In the genomic region with DNA sequence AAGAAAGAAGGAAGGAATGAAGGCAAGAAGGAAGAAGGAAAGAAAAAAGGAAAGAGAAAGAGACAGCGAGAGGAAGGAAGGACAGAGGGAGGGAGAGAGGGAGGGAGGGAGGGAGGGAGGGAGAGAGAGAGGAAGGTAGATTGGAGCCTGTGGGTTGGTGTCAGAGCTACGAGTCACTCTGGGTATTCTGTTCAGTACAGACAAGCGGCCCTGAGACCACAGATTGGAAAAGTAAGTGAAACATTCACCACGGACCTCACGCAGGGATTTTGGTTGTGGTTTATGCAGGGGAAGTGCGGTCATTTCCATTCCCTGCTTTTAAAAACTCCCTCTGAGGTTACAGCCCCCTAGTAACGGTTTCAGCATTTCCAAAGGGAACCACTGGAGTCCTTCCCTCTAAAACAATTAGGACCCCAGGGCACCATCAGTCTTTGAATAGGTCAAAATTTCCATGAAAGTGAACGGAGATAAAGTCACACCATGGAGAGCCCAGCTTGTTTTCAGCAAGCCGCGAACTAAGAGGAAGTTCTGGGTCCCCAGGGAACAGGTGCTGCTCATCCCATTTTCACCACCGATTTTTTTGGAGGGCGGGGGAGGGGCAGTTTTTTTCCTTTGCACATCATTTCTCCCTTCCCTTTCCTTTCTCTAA, we compare ENCODE assay signal across 8 mouse cellular contexts. TPM values are rescaled to one million over a fixed set of nuclear protein-coding genes. Genes with fewer than 3 reads are reported as not detected.
DNase-seq lines count a peak whose midpoint lies in the region; ATAC-seq and TF ChIP-seq lines count a peak whose summit lies in the region.

No protein-coding gene starts in this region.

- CTCF ChIA-PET in Patski (lab: Charles Lee), result interaction anchor here (1.2 to 1.7 kb wide), 3 partner anchors 11 to 39 kb away, joined by 3 to 6 read pairs (median 5); no protein-coding TSS in a partner anchor

- no peak overlapping the region for H3K4me2 ChIP-seq in forebrain, embryonic 15.5 days (replicated peaks)
- H3K4me2 ChIP-seq in hindbrain, embryonic 16.5 days (ENCODE audit: low read length), result peak overlapping the region; percentile 40
- H3K4me2 ChIP-seq in liver, postnatal 0 days (ENCODE audit: low read depth, low read length), result peak overlapping the region; percentile 65

- WGBS in forebrain, embryonic 10.5 days, result 4% methylated on average over 12 of the region's 12 CpGs
- 5% methylated on average over 12 of the region's 12 CpGs for WGBS in forebrain, embryonic 15.5 days
- 2% methylated on average over 12 of the region's 12 CpGs for WGBS in hindbrain, embryonic 16.5 days
- 5% methylated on average over 12 of the region's 12 CpGs for WGBS in liver, postnatal 0 days (ENCODE audit: insufficient replicate concordance)

- POLR2A ChIA-PET in Patski (lab: Charles Lee), result interaction anchor here (0.9 kb wide), 1 partner anchor 22 kb away, joined by 3 read pairs; no protein-coding TSS in a partner anchor

- no peak for TF ChIP-seq CTCF in Patski (IDR thresholded peaks at IDR 0.05)
- TF ChIP-seq CTCF in liver, postnatal 0 days (IDR thresholded peaks at IDR 0.05; ENCODE audit: low read depth), result no peak

- in situ Hi-C loops in Patski (cut with MboI; ENCODE audit: low pct_unique_long_range_greater_than_20kb), result no loop called here

- ATAC-seq in forebrain, embryonic 15.5 days (replicated peaks), result no peak
- ATAC-seq in Patski, result peak; percentile 57
- 0 out of 2 replicates have a peak, but pooled peaks have one; percentile 30 for ATAC-seq in hindbrain, embryonic 16.5 days
- no peak for ATAC-seq in liver, postnatal 0 days

- peak overlapping the region; percentile 23 for H3K4me3 ChIP-seq in forebrain, embryonic 10.5 days
- H3K4me3 ChIP-seq in forebrain, embryonic 15.5 days, result no peak overlapping the region
- H3K4me3 ChIP-seq in hindbrain, embryonic 16.5 days (ENCODE audit: low read length), result peak overlapping the region; percentile 8; the same call in 1 of the 2 replicates
- H3K4me3 ChIP-seq in liver, postnatal 0 days (ENCODE audit: low read depth, low read length), result peak overlapping the region; percentile 24

- H3K36me3 ChIP-seq in forebrain, embryonic 10.5 days (replicated peaks), result no peaks in the 10 kb centered on the region
- H3K36me3 ChIP-seq in forebrain, embryonic 15.5 days, result no peaks in the 10 kb centered on the region
- H3K36me3 ChIP-seq in hindbrain, embryonic 16.5 days (ENCODE audit: control insufficient read depth, insufficient read depth, low read length), result no peaks in the 10 kb centered on the region
- no peaks in the 10 kb centered on the region for H3K36me3 ChIP-seq in liver, postnatal 0 days (replicated peaks; ENCODE audit: insufficient read depth, low read length)

- peaks cover 19% of the 10 kb centered on the region for H3K27me3 ChIP-seq in forebrain, embryonic 10.5 days (ENCODE audit: poor library complexity, severe bottlenecking)
- H3K27me3 ChIP-seq in forebrain, embryonic 15.5 days, result no peaks in the 10 kb centered on the region
- H3K27me3 ChIP-seq in Patski, result no peaks in the 10 kb centered on the region
- no peaks in the 10 kb centered on the region for H3K27me3 ChIP-seq in hindbrain, embryonic 16.5 days (replicated peaks; ENCODE audit: control insufficient read depth, insufficient read depth, low read length)
- no peaks in the 10 kb centered on the region for H3K27me3 ChIP-seq in liver, postnatal 0 days (ENCODE audit: insufficient read depth, low read length)

- H3K27ac ChIP-seq in forebrain, embryonic 10.5 days, result no peak overlapping the region
- H3K27ac ChIP-seq in forebrain, embryonic 15.5 days (replicated peaks), result no peak overlapping the region
- no peak overlapping the region for H3K27ac ChIP-seq in hindbrain, embryonic 16.5 days (ENCODE audit: low read depth, low read length)
- H3K27ac ChIP-seq in liver, postnatal 0 days (ENCODE audit: low read depth), result no peak overlapping the region

- peaks cover 12% of the 10 kb centered on the region for H3K4me1 ChIP-seq in forebrain, embryonic 10.5 days
- H3K4me1 ChIP-seq in forebrain, embryonic 15.5 days, result no peaks in the 10 kb centered on the region
- no peaks in the 10 kb centered on the region for H3K4me1 ChIP-seq in hindbrain, embryonic 16.5 days (ENCODE audit: control insufficient read depth, insufficient read depth, low read depth, low read length)
- no peaks in the 10 kb centered on the region for H3K4me1 ChIP-seq in liver, postnatal 0 days (ENCODE audit: insufficient read depth)

- no peak for DNase-seq in forebrain, embryonic 10.5 days (ENCODE audit: extremely low spot score, low spot score)
- peak; percentile 37 for DNase-seq in Patski (ENCODE audit: low read depth, low spot score)
- DNase-seq in liver, postnatal 0 days, result no peak
- DNase-seq in natural killer cell, adult 2 months (ENCODE audit: low spot score in 2 of 2), result no peak
- DNase-seq in adrenal gland, postnatal 10 days, result no peak
- no peak for DNase-seq in lung, postnatal 36 days

- H3K9ac ChIP-seq in forebrain, embryonic 15.5 days (replicated peaks), result no peak overlapping the region
- H3K9ac ChIP-seq in hindbrain, embryonic 16.5 days (ENCODE audit: low read depth, low read length), result no peak overlapping the region
- H3K9ac ChIP-seq in liver, postnatal 0 days (replicated peaks), result no peak overlapping the region

- no peaks in the 10 kb centered on the region for H3K9me3 ChIP-seq in forebrain, embryonic 10.5 days
- no peaks in the 10 kb centered on the region for H3K9me3 ChIP-seq in forebrain, embryonic 15.5 days
- H3K9me3 ChIP-seq in hindbrain, embryonic 16.5 days (ENCODE audit: control insufficient read depth, low read length), result no peaks in the 10 kb centered on the region
- no peaks in the 10 kb centered on the region for H3K9me3 ChIP-seq in liver, postnatal 0 days (ENCODE audit: low read length)

- TF ChIP-seq EP300 in liver, postnatal 0 days (IDR thresholded peaks at IDR 0.05; ENCODE audit: low read depth), result no peak

RNA-seq across cellular contexts. Expression of a gene that starts 45.2 kb away (rescaled TPM):
- 22.7 and 29.2 TPM in 2 replicates for polyA plus RNA-seq in forebrain, embryonic 10.5 days (2016; fragmentation: Nextera tagmentation; extraction: Ambion mirVana)
- 43.8 and 44.7 TPM in 2 replicates for polyA plus RNA-seq in forebrain, embryonic 15.5 days (2015; fragmentation: Nextera tagmentation; extraction: Ambion mirVana)
- 103 TPM for polyA plus RNA-seq in Patski (2021)
- 31.1 and 32.0 TPM in 2 replicates for polyA plus RNA-seq in hindbrain, embryonic 16.5 days (2015; fragmentation: Nextera tagmentation; extraction: Ambion mirVana)
- polyA plus RNA-seq in liver, postnatal 0 days (2015; fragmentation: Nextera tagmentation; extraction: Ambion mirVana), result 5.1 and 5.5 TPM in 2 replicates
- total RNA-seq in adrenal gland, postnatal 10 days (2021), result 10 to 100 TPM; 49.8 to 81.3 TPM

Comparison
In these comparisons a context has a peak if more than half of its experiments do, and no peak if none do; other contexts are left out.
1. ATAC-seq: peak in Patski (single experiment) and hindbrain, embryonic 16.5 days (single experiment); none in forebrain, embryonic 15.5 days (single experiment) and liver, postnatal 0 days (single experiment).